Mouse (Mus musculus) heart, postnatal 14 days (tissue): Measurements from ENCODE around the gene Cd200r3. TPM values are rescaled to one million over a fixed set of nuclear protein-coding genes. Genes with fewer than 3 reads are reported as not detected.

Source experiments
- DNase-seq, 2 experiments: peaks; one replicate each; pipeline ENCODE4 v3.0.0; 2021 to 2022
- intact Hi-C: fragments of 180-260 bp; cut with DNase I; formaldehyde crosslinking; loops from one replicate; pipeline ENCODE4 v1.15.1; 2025
- long read RNA-seq, 2 experiments: library from polyadenylated mRNA; stranded (forward); transcript quantifications; one replicate each; pipeline ENCODE4 v2.0.0; 2021
- total RNA-seq, 2 experiments: library from RNA; stranded (reverse); gene quantifications; 2 replicates each; pipeline ENCODE4 v1.2.3; 2021

Gene Cd200r3
- under 1 TPM in 1 of 2 experiments, not detected in 1; 0.22 TPM for total RNA-seq
- long read RNA-seq, experiment 1 = 0 reads
- long read RNA-seq, experiment 2 = 0 reads

- intact Hi-C loops = no loop called here
- DNase-seq = no peak
Measured at GRCm38 (mm10) chr16:44943468-44943867, at the start of gene Cd200r3. TSS of gene Cd200r3 (plus strand) at chr16:44943678.

GRCm38 (mm10) chr16:44932016-44932415 is 11.5 kb upstream of the Cd200r3 start:
- intact Hi-C loops = no loop called here
- DNase-seq = no peak

GRCm38 (mm10) chr16:44951360-44952114 is 8.1 kb downstream of the Cd200r3 start:
- intact Hi-C loops = no loop called here
- DNase-seq = no peak

- no peak for DNase-seq
- intact Hi-C loops = loop anchor here (5.0 kb wide), 1 partner anchor 125 kb away; no protein-coding TSS in a partner anchor
Measured at GRCm38 (mm10) chr16:44962296-44962695, 18.8 kb downstream of the Cd200r3 start.

- intact Hi-C loops = loop anchor here (5.0 kb wide), 1 partner anchor 125 kb away; no protein-coding TSS in a partner anchor
- peak in 1 of 2 experiments; percentile 6 for DNase-seq
Measured at GRCm38 (mm10) chr16:44962777-44963176, 19.3 kb downstream of the Cd200r3 start.

DNA sequence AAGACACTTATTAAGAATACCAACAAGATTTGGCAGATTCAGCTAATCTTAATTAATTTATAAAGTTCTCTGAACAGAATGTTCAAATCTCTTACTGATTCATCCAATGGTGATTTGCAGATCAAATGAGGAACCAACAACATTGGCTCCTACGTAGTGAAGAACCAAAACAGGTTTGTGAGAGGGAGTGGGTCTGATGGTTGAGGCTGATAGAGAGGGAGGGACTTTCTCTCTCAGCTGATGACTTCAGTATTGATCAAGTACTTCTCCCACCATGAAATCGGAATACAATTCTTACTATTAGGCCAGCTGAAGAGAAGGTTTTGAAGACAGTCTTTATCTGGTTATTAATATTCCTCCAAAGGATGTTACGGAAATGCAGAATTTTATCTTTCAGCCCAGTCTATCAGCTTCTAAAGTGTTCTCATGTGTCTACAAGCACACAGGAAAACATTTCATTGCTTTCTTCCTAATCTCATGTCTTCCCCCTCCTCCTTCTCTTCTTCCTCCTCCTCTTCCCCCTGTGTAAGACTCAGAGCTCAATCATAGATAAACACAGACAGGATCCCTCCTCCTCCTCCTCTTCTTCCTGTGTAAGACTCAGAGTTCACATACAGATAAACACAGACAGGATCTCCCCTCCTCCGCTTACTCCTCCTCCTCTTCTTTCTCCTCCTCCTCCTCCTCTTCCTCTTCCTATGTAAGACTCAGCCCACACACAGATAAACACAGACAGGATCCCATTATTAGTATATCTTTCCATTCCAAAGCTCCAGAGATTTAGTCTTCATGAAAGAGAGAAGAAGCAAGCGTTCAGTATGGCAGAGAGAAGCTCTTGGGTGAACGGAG is 21.3 kb downstream of the Cd200r3 start:
- intact Hi-C loops = loop anchor here (5.0 kb wide), 1 partner anchor 123 kb away; no protein-coding TSS in a partner anchor
- no peak for DNase-seq

DNA sequence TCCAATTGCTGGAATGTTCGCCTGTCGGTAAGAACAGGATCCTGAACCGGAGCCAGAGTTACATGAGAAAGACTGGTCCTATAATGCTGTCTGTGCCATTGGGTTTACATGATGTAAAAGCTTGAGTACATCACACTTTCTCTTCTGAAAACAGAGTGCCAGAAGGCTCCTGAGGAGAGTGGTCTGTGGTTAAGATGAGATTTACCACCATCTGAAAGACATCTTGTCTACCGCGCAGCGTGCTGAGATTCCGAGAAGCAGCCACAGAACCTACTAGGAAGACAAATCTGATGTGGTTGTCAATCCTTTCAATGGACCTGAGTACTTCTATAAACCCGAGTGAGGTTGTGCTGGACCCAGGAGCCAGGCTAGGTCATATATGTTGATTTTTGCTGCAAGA is 21.9 kb downstream of the Cd200r3 start:
- no peak for DNase-seq
- intact Hi-C loops = no loop called here

DNA sequence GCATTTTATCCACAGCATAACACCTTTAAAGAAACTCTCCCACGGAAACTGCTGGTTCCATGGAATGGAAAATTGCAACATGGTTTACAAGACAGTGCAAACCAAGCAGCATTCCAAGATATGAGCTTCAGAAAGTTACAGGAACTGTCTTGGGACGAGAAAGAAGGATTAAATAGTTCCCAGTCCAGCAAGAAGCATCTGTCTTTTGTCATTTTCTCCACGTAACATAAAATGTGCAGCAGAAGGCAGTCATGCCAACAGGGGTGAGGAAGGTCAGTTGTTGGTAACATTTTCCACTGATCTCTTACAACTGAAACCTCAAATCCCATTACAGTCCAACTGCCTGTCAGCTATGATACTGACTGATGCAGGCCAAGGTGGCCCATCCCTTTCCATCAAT is 22.4 kb downstream of the Cd200r3 start:
- intact Hi-C loops = no loop called here
- peak in 1 of 2 experiments; percentile 12 for DNase-seq

DNA sequence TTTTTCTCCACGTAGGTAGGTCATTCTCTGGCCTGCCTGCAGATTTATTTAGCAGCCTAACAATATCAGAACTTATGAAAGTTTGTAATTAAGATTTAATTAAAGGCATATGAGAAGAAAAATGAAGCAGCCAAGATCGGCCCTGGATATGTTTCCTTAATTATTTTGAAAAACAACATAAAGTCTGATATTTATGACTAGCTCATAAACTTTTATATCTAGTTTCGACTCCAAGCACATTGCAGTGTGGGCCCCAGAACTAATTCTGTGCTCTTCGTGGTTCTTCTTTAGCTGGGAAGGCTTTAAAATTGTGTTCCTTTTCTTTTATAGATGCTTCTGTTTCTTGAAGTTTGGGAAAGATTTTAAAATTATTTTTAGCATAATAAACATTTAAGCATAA is 23.4 kb downstream of the Cd200r3 start:
- intact Hi-C loops = no loop called here
- no peak for DNase-seq

- intact Hi-C loops = no loop called here
- no peak for DNase-seq
Measured at GRCm38 (mm10) chr16:44968113-44968512, 24.6 kb downstream of the Cd200r3 start.

GRCm38 (mm10) chr16:44970925-44971324 is 27.4 kb downstream of the Cd200r3 start:
- no peak for DNase-seq
- intact Hi-C loops = no loop called here

GRCm38 (mm10) chr16:44974042-44974441 is 30.6 kb downstream of the Cd200r3 start:
- intact Hi-C loops = no loop called here
- DNase-seq = no peak

DNA sequence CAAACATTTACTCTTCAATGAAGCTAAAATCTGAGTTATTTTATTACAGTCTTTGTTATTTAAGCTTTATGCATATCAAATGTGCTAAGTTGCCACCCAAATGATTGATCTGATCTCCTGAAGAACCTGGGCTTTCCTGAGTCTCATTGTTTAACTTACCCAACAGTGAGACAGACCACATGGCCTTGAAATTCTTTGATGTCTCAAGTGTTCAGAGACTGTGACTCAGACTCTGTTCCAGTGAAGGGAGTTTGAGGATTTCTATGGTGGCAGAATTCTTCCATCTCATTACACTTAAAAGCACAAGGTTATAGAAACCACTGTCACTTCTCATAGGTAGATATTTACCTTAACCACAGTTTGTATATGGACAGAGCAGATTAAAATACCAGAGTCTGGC is 32.6 kb downstream of the Cd200r3 start:
- intact Hi-C loops = no loop called here
- DNase-seq = no peak

GRCm38 (mm10) chr16:44976892-44977633 is 33.6 kb downstream of the Cd200r3 start:
- no peak for DNase-seq
- intact Hi-C loops = no loop called here

GRCm38 (mm10) chr16:44978193-44978592 is 34.7 kb downstream of the Cd200r3 start:
- intact Hi-C loops = no loop called here
- DNase-seq = no peak

- intact Hi-C loops = no loop called here
- DNase-seq = no peak
Measured at GRCm38 (mm10) chr16:44979355-44979896, 35.9 kb downstream of the Cd200r3 start.

DNA sequence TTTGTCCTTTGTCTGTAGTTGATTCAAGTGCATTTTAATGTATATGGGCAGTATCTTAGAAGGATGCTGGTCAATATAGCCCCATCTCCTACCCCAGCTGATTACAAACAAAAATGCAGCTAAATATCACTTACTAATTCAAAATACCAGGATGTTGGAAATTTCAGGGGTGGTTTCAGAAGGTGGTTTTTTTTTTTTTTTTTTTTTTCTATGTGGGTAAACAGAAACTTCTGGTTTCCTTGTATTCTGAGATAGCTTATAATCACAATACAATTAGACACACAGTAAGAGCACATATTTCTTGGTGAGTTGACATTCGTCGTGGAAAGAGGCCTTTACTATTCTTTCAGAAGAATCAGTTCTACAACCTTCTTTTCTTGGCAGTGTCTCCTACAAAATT is 39.5 kb downstream of the Cd200r3 start:
- no peak for DNase-seq
- intact Hi-C loops = no loop called here

DNA sequence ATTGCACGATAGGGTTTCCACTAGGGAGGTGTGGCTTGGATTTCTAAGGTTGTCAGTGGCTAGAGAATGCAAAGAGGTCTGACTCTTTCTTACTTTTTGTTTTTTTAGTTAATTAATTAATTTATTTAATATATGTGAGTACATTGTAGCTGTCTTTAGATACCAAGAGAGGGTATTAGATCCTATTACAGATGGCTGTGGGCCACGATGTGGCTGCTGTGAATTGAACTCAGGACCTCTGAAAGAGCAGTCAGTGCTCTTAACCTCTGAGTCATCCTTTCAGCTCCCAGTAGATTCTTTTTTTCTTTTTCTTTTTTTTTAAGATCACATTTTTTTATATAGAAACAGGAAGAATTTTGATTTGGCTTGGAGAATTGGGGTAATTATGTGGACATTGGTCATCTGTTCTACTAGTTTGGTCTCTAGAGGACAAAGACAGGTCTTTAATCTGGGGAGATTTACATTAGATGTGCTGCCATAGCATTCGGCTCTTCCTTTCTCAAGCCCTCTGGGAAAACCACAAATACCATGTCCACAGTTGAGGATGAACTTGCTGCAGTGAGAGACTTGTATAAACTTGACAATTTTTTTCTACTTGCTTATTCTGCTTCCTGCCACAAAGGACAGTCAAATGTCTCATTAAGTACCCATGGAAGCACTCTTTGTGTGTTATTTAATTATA is 40.0 kb downstream of the Cd200r3 start:
- no peak for DNase-seq
- intact Hi-C loops = no loop called here

DNA sequence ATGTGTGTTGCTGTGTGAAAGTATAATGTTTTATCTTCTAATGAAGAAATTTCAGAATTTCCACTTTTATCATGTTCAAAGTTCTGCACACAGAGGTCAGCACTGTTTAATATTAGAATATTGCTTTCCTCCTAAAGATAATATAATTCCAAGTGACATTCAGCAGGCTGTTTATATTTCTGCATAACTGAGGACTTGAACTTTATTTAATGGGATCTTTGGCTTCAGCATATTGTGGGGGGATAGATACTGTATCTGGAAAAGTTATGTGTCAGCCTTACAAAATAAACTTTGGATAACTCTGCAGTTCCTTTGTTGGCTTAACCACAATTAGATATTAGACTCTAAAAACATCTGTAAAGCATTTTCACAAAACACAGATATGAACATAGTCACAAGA is 40.6 kb downstream of the Cd200r3 start:
- DNase-seq = no peak
- intact Hi-C loops = no loop called here

DNA sequence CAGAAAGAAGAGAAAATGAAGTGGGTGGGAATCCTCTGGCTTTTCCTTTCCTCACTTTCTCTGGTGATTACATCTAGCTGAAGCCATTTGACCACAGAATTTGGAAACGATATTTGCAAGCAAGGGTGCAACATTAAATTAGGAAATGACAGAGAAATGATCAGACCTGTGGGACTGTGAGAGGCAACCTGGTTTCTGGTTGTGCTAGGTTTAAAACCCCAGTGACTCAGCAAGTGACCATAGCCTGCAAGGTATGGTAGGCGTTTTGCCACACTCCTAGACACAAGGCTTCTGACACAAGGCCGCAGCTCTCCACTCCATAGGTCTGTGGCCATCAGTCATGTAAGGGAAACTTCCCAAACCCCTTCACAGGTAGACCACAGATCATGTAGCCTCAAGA is 41.4 kb downstream of the Cd200r3 start:
- DNase-seq = no peak
- intact Hi-C loops = no loop called here
